Mouse (Mus musculus): Measurements from ENCODE around the gene Gm8374.
"Not testable (repeated sequence)": the region's sequence is repeated elsewhere in the genome, so short reads cannot be mapped to it uniquely, and the experiment has no call there.

DNA sequence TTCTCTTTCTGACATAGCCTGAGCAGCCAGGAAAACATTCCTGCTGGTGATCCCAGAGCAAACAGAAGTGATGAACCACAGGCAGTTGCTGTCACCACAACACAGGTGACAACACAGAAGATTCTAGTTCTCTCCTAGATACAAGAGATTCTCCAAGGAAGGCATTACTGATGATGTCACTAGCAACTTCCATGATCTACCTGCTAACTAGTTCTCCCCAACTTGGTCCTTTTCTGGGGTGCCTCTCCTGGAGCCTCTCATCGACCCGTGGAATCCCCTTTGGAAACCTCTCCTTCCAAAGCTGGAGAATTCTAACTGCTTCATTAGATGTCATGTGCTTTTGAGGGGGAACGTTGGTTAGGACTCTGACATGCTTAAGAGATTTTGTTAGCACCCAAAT, at the start of gene Gm8374:
- TF ChIP-seq POLR2A, CTCF (IDR thresholded peaks at IDR 0.05; ENCODE audit: extremely low read depth, insufficient read depth, low read length): not testable (repeated sequence)
